Mouse (Mus musculus): ENCODE measurements around the gene Cntnap1. TPM values are rescaled to one million over a fixed set of nuclear protein-coding genes. Genes with fewer than 3 reads are reported as not detected.

The Cntnap1 gene
- total RNA-seq, 2 experiments from 2014 or later = 1.8 to 2.4 TPM

GRCm38 (mm10) chr11:101194643-101195042, 24.3 kb downstream of the Cntnap1 start:
- intact Hi-C loops (cut with DNase I; ENCODE audit: low total_unique reads) = no loop called here
- DNase-seq = no peak

GRCm38 (mm10) chr11:101195101-101195500, 24.8 kb downstream of the Cntnap1 start:
- DNase-seq = no peak
- intact Hi-C loops (cut with DNase I; ENCODE audit: low total_unique reads) = no loop called here

GRCm38 (mm10) chr11:101195571-101195970, 25.2 kb downstream of the Cntnap1 start:
- no peak for DNase-seq
- intact Hi-C loops (cut with DNase I; ENCODE audit: low total_unique reads) = no loop called here

GRCm38 (mm10) chr11:101196175-101196574, 25.9 kb downstream of the Cntnap1 start:
- intact Hi-C loops (cut with DNase I; ENCODE audit: low total_unique reads) = no loop called here
- DNase-seq = no peak

GRCm38 (mm10) chr11:101199555-101199954, 29.2 kb downstream of the Cntnap1 start:
- intact Hi-C loops (cut with DNase I; ENCODE audit: low total_unique reads) = no loop called here
- DNase-seq = no peak

- intact Hi-C loops (cut with DNase I; ENCODE audit: low total_unique reads) = no loop called here
- DNase-seq = no peak
Observed at GRCm38 (mm10) chr11:101200986-101201385, 30.7 kb downstream of the Cntnap1 start.

GRCm38 (mm10) chr11:101211970-101212369, 41.6 kb downstream of the Cntnap1 start:
- intact Hi-C loops (cut with DNase I; ENCODE audit: low total_unique reads) = loop anchor here (1.0 to 10.0 kb wide), 3 partner anchors 36 to 183 kb away; no protein-coding TSS in a partner anchor
- no peak for DNase-seq

GRCm38 (mm10) chr11:101216936-101217335, 46.6 kb downstream of the Cntnap1 start:
- DNase-seq = no peak
- intact Hi-C loops (cut with DNase I; ENCODE audit: low total_unique reads) = loop anchor here (10.0 kb wide), 1 partner anchor 178 kb away; no protein-coding TSS in a partner anchor

GRCm38 (mm10) chr11:101218436-101219055, 48.2 kb downstream of the Cntnap1 start:
- intact Hi-C loops (cut with DNase I; ENCODE audit: low total_unique reads) = loop anchor here (10.0 kb wide), 1 partner anchor 176 kb away; no protein-coding TSS in a partner anchor

GRCm38 (mm10) chr11:101220853-101221252, 50.5 kb downstream of the Cntnap1 start:
- intact Hi-C loops (cut with DNase I; ENCODE audit: low total_unique reads) = no loop called here

More at GRCm38 (mm10) chr11:101218436-101219055, 48.2 kb downstream of the Cntnap1 start:
- no peak for DNase-seq

GRCm38 (mm10) chr11:101221306-101221986, 51.1 kb downstream of the Cntnap1 start:
- no peak for DNase-seq
- intact Hi-C loops (cut with DNase I; ENCODE audit: low total_unique reads) = no loop called here

More at GRCm38 (mm10) chr11:101220853-101221252, 50.5 kb downstream of the Cntnap1 start:
- no peak for DNase-seq

- DNase-seq = no peak
- intact Hi-C loops (cut with DNase I; ENCODE audit: low total_unique reads) = no loop called here
Observed at GRCm38 (mm10) chr11:101224337-101224736, 54.0 kb downstream of the Cntnap1 start.

GRCm38 (mm10) chr11:101225331-101226064, 55.2 kb downstream of the Cntnap1 start:
- intact Hi-C loops (cut with DNase I; ENCODE audit: low total_unique reads) = no loop called here
- DNase-seq = no peak

GRCm38 (mm10) chr11:101226065-101226701, 55.9 kb downstream of the Cntnap1 start, which contains the start of gene Ezh1:
Gene Ezh1 (minus strand): TSS chr11:101226463.
- DNase-seq = peak; percentile 86
- intact Hi-C loops (cut with DNase I; ENCODE audit: low total_unique reads) = no loop called here

- intact Hi-C loops (cut with DNase I; ENCODE audit: low total_unique reads) = no loop called here
- peak; percentile 72 for DNase-seq
Observed at GRCm38 (mm10) chr11:101229361-101229900, 59.1 kb downstream of the Cntnap1 start.

- intact Hi-C loops (cut with DNase I; ENCODE audit: low total_unique reads) = no loop called here
Observed at GRCm38 (mm10) chr11:101230061-101230511, 59.8 kb downstream of the Cntnap1 start.

GRCm38 (mm10) chr11:101230526-101230925, 60.2 kb downstream of the Cntnap1 start:
- intact Hi-C loops (cut with DNase I; ENCODE audit: low total_unique reads) = no loop called here

More at GRCm38 (mm10) chr11:101230061-101230511, 59.8 kb downstream of the Cntnap1 start:
- DNase-seq = peak; percentile 80

GRCm38 (mm10) chr11:101230991-101231871, 60.9 kb downstream of the Cntnap1 start:
- peak; percentile 85 for DNase-seq
- intact Hi-C loops (cut with DNase I; ENCODE audit: low total_unique reads) = no loop called here

More at GRCm38 (mm10) chr11:101230526-101230925, 60.2 kb downstream of the Cntnap1 start:
- DNase-seq = no peak
